Comparison of ENCODE assay signal across 8 mouse cellular contexts in the genomic region with DNA sequence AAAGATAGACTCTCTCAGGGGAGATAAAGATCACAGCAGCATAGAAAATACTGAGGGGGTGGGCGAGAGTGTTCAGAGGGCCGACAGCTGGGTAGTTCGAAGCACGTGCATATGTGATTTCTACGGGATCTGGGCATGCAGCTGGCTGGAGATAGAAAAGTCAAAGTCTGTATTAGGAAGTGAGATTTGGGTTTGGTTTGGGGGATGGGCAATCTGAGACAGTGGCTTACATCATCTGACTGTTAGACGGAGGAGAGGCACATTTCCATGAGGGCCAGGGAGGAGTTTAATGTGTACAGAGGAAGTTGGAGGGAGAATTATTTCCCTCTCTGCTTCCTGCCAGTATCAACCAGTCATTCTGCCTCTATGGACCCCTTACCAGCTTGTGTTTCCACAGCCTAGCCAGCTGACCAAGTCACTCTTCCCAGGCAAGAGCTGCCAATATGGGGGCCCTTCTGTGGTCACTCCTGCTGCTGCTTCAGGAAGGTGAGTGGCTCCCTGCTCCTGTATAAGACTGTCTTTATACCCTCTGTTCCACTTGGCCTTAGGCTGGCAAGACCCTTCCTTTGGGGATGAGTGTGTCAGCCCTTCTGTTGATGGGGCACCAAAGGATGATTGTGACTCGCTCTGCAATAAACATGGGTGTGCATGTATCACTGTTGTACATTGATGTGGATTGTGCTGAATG. TPM values are rescaled to one million over a fixed set of nuclear protein-coding genes. Genes with fewer than 3 reads are reported as not detected.
A peak's percentile ranks its signal among the peaks of the same experiment; 100 is the strongest.
DNase-seq lines count a peak whose midpoint lies in the region; ATAC-seq and TF ChIP-seq lines count a peak whose summit lies in the region.

Slamf9 (plus strand) TSS at position 305 of the 688 bp plus-strand sequence.

- no peak for TF ChIP-seq CTCF in layer of hippocampus, adult 2 months (conservative IDR thresholded peaks at IDR 0.05)
- no peak for TF ChIP-seq CTCF in liver, postnatal 0 days (IDR thresholded peaks at IDR 0.05; ENCODE audit: low read depth)

- no peaks in the 10 kb centered on the region for H3K36me3 ChIP-seq in heart, embryonic 14.5 days (ENCODE audit: control insufficient read depth, insufficient read depth, low read length)
- no peaks in the 10 kb centered on the region for H3K36me3 ChIP-seq in liver, postnatal 0 days (replicated peaks; ENCODE audit: insufficient read depth, low read length)
- H3K36me3 ChIP-seq in splenic B cell, adult 2 months (ENCODE audit: control insufficient read depth, insufficient read depth, low read length, poor library complexity, severe bottlenecking) = no peaks in the 10 kb centered on the region
- no peaks in the 10 kb centered on the region for H3K36me3 ChIP-seq in midbrain, embryonic 16.5 days (ENCODE audit: control insufficient read depth, insufficient read depth, low read length)
- H3K36me3 ChIP-seq in forebrain, embryonic 13.5 days (ENCODE audit: poor library complexity, severe bottlenecking) = no peaks in the 10 kb centered on the region

- H3K4me1 ChIP-seq in heart, embryonic 14.5 days (ENCODE audit: control insufficient read depth in 2 of 2, insufficient read depth in 2 of 2, low read length in 2 of 2) = 0 out of 4 replicates have a peak, but pooled peaks cover 0 to 2% of the 10 kb centered on the region in 2 experiments
- peaks cover 15% of the 10 kb centered on the region for H3K4me1 ChIP-seq in liver, postnatal 0 days (ENCODE audit: insufficient read depth)
- H3K4me1 ChIP-seq in midbrain, embryonic 16.5 days (ENCODE audit: control insufficient read depth, insufficient read depth, low read length) = no peaks in the 10 kb centered on the region
- no peaks in the 10 kb centered on the region for H3K4me1 ChIP-seq in forebrain, embryonic 13.5 days

- 59% methylated on average over 7 of the region's 7 CpGs for WGBS in heart, embryonic 14.5 days
- WGBS in liver, postnatal 0 days (ENCODE audit: insufficient replicate concordance) = 16% methylated on average over 7 of the region's 7 CpGs
- WGBS in midbrain, embryonic 16.5 days = 73% methylated on average over 7 of the region's 7 CpGs
- WGBS in forebrain, embryonic 13.5 days = 83% methylated on average over 7 of the region's 7 CpGs

- no peaks in the 10 kb centered on the region for H3K27me3 ChIP-seq in heart, embryonic 14.5 days (ENCODE audit: control insufficient read depth, insufficient read depth, low read length)
- no peaks in the 10 kb centered on the region for H3K27me3 ChIP-seq in liver, postnatal 0 days (ENCODE audit: insufficient read depth, low read length)
- no peaks in the 10 kb centered on the region for H3K27me3 ChIP-seq in splenic B cell, adult 2 months (ENCODE audit: control insufficient read depth, insufficient read depth, low read length, poor library complexity, severe bottlenecking)
- no peaks in the 10 kb centered on the region for H3K27me3 ChIP-seq in midbrain, embryonic 16.5 days (ENCODE audit: control insufficient read depth, insufficient read depth, low read depth, low read length)
- H3K27me3 ChIP-seq in forebrain, embryonic 13.5 days = no peaks in the 10 kb centered on the region

- TF ChIP-seq EP300 in liver, postnatal 0 days (IDR thresholded peaks at IDR 0.05; ENCODE audit: low read depth) = no peak

- H3K4me3 ChIP-seq in layer of hippocampus, adult 2 months = no peak within 1 kb of the TSS
- no peak within 1 kb of the TSS for H3K4me3 ChIP-seq in heart, embryonic 14.5 days (ENCODE audit: control insufficient read depth in 1 of 2, insufficient read depth in 1 of 2, low read depth in 1 of 2, low read length in 2 of 2)
- no peak within 1 kb of the TSS for H3K4me3 ChIP-seq in liver, postnatal 0 days (ENCODE audit: low read depth, low read length)
- no peak within 1 kb of the TSS for H3K4me3 ChIP-seq in midbrain, embryonic 16.5 days (ENCODE audit: low read depth, low read length)
- H3K4me3 ChIP-seq in forebrain, embryonic 13.5 days = no peak within 1 kb of the TSS

- H3K9ac ChIP-seq in heart, embryonic 14.5 days (ENCODE audit: low read length) = no peak within 1 kb of the TSS
- H3K9ac ChIP-seq in liver, postnatal 0 days (replicated peaks) = no peak within 1 kb of the TSS
- H3K9ac ChIP-seq in midbrain, embryonic 16.5 days (ENCODE audit: low read depth, low read length) = no peak within 1 kb of the TSS
- no peak within 1 kb of the TSS for H3K9ac ChIP-seq in forebrain, embryonic 13.5 days

- ATAC-seq in heart, embryonic 14.5 days (ENCODE audit: insufficient number of reproducible peaks, insufficient read depth, low FRiP score, low read depth) = 0 out of 2 replicates have a peak, but pooled peaks have one; percentile 26
- peak; percentile 79 for ATAC-seq in liver, postnatal 0 days
- ATAC-seq in midbrain, embryonic 16.5 days = no peak
- ATAC-seq in erythroblast, adult 5-6 weeks (replicated peaks; ENCODE audit: low FRiP score, poor library complexity, severe bottlenecking) = no peak
- no peak for ATAC-seq in forebrain, embryonic 13.5 days

- H3K27ac ChIP-seq in layer of hippocampus, adult 2 months = no peak within 1 kb of the TSS
- no peak within 1 kb of the TSS for H3K27ac ChIP-seq in heart, embryonic 14.5 days (replicated peaks in 1 of 2; ENCODE audit: control insufficient read depth in 1 of 2, insufficient read depth in 1 of 2, low read depth in 2 of 2, low read length in 2 of 2)
- 0 out of 2 replicates have a peak within 1 kb of the TSS, but pooled peaks have one; percentile 34 for H3K27ac ChIP-seq in liver, postnatal 0 days (ENCODE audit: low read depth)
- no peak within 1 kb of the TSS for H3K27ac ChIP-seq in midbrain, embryonic 16.5 days (ENCODE audit: low read length)
- H3K27ac ChIP-seq in forebrain, embryonic 13.5 days = no peak within 1 kb of the TSS

- H3K4me2 ChIP-seq in heart, embryonic 14.5 days (ENCODE audit: low read length) = no peak within 1 kb of the TSS
- H3K4me2 ChIP-seq in liver, postnatal 0 days (ENCODE audit: low read depth, low read length) = no peak within 1 kb of the TSS
- no peak within 1 kb of the TSS for H3K4me2 ChIP-seq in midbrain, embryonic 16.5 days (ENCODE audit: low read length)
- no peak within 1 kb of the TSS for H3K4me2 ChIP-seq in forebrain, embryonic 13.5 days

- DNase-seq in layer of hippocampus, adult 11-12 months (ENCODE audit: low spot score) = peak; percentile 48
- no peak for DNase-seq in layer of hippocampus, adult 2 months (ENCODE audit: low spot score in 2 of 2)
- DNase-seq in liver, postnatal 0 days = peak; percentile 39
- peak; percentile 81 for DNase-seq in splenic B cell, adult 2 months (ENCODE audit: low read depth, low spot score)

- no peaks in the 10 kb centered on the region for H3K9me3 ChIP-seq in heart, embryonic 14.5 days (ENCODE audit: control insufficient read depth, low read length)
- H3K9me3 ChIP-seq in liver, postnatal 0 days (ENCODE audit: low read length) = no peaks in the 10 kb centered on the region
- no peaks in the 10 kb centered on the region for H3K9me3 ChIP-seq in midbrain, embryonic 16.5 days (replicated peaks; ENCODE audit: control insufficient read depth, low read length, poor library complexity, severe bottlenecking)
- H3K9me3 ChIP-seq in forebrain, embryonic 13.5 days (replicated peaks) = no peaks in the 10 kb centered on the region

RNA-seq across cellular contexts. Expression of gene Slamf9, which starts in this region (rescaled TPM):
- total RNA-seq in layer of hippocampus, adult 2 months (2021) = under 1 TPM in 1 of 2 experiments, not detected in 1; 0.38 TPM
- polyA plus RNA-seq in heart, embryonic 14.5 days (2014; fragmentation: Nextera tagmentation; extraction: Ambion mirVana) = 1.5 and 1.6 TPM in 2 replicates
- polyA plus RNA-seq in liver, postnatal 0 days (2015; fragmentation: Nextera tagmentation; extraction: Ambion mirVana) = 1.1 and 1.5 TPM in 2 replicates
- polyA plus RNA-seq in midbrain, embryonic 16.5 days (2015; fragmentation: Nextera tagmentation; extraction: Ambion mirVana) = 0.23 and 0.37 TPM in 2 replicates
- 4.0 TPM in 1 of 2 replicates, not detected in the other for total RNA-seq in erythroblast, adult 5-6 weeks (2015; ENCODE audit: low replicate concordance)
- 0.70 and 0.77 TPM in 2 replicates for total RNA-seq in erythroblast, adult 5-6 weeks (2017; ENCODE audit: low replicate concordance)
- 0.21 and 0.23 TPM in 2 replicates for polyA plus RNA-seq in forebrain, embryonic 13.5 days (2015; fragmentation: Nextera tagmentation; extraction: Ambion mirVana)

Comparison
In these comparisons a context has a peak if more than half of its experiments do, and no peak if none do; other contexts are left out.
1. DNase-seq: peak in layer of hippocampus, adult 11-12 months (single experiment), liver, postnatal 0 days (single experiment) and splenic B cell, adult 2 months (single experiment); none in layer of hippocampus, adult 2 months (0 of 2).
2. ATAC-seq: peak in heart, embryonic 14.5 days (single experiment) and liver, postnatal 0 days (single experiment); none in midbrain, embryonic 16.5 days (single experiment), erythroblast, adult 5-6 weeks (single experiment) and forebrain, embryonic 13.5 days (single experiment).